Mouse (Mus musculus) hindbrain, embryonic 13.5 days (tissue): Measurements from ENCODE around the gene Myadml2. TPM values are rescaled to one million over a fixed set of nuclear protein-coding genes. Genes with fewer than 3 reads are reported as not detected.

Experiments
- ATAC-seq: fragments of 200-750 bp; cut with Nextera tagmentation; 2 replicates; pipeline ENCODE4 v1.8.0; 2017; ENCODE audit warnings: moderate TSS enrichment; ENCODE audit not compliant: low FRiP score
- H3K27ac ChIP-seq: fragments of 300-500 bp; sonication (generic); 2 replicates; pipeline ENCODE4 v1.5.1; 2015; ENCODE audit warnings: inconsistent platforms, mild to moderate bottlenecking, moderate library complexity
- H3K27me3 ChIP-seq: fragments of 300-500 bp; sonication (generic); 2 replicates; pipeline ENCODE4 v1.6.1; 2015; ENCODE audit warnings: mild to moderate bottlenecking, inconsistent platforms
- H3K36me3 ChIP-seq: fragments of 300-500 bp; sonication (generic); 2 replicates; pipeline ENCODE4 v1.6.1; 2015; ENCODE audit warnings: mild to moderate bottlenecking, inconsistent platforms
- H3K4me1 ChIP-seq: fragments of 300-500 bp; sonication (generic); replicated peaks from 2 replicates; pipeline ENCODE4 v1.6.1; 2015; ENCODE audit warnings: inconsistent platforms
- H3K4me2 ChIP-seq: fragments of 300-500 bp; sonication (generic); 2 replicates; pipeline ENCODE4 v1.6.1; 2015; ENCODE audit warnings: inconsistent platforms, mild to moderate bottlenecking, moderate library complexity
- H3K4me3 ChIP-seq: fragments of 300-500 bp; sonication (generic); 2 replicates; pipeline ENCODE4 v1.5.1; 2015; ENCODE audit warnings: mild to moderate bottlenecking, inconsistent platforms
- H3K9ac ChIP-seq: fragments of 300-500 bp; sonication (generic); 2 replicates; pipeline ENCODE4 v1.6.1; 2015; ENCODE audit warnings: mild to moderate bottlenecking, inconsistent platforms
- H3K9me3 ChIP-seq: fragments of 300-500 bp; sonication (generic); 2 replicates; pipeline ENCODE4 v1.6.1; 2016; ENCODE audit warnings: inconsistent platforms
- WGBS: fragments of 180-500 bp; shearing (Covaris S2); methylation state at CpG from one replicate; pipeline ENCODE4 v1.1.7; 2015; 5-methylcytosine and 5-hydroxymethylcytosine counted together
- polyA plus RNA-seq: library from polyadenylated mRNA; unstranded; fragments of >200 nt; fragmentation: Nextera tagmentation; extraction: Ambion mirVana; gene quantifications from 2 replicates; pipeline ENCODE4 v1.2.1, GENCODE M21; 2015

Gene Myadml2
- polyA plus RNA-seq, 1 experiment from 2014 or later = 0.77 TPM

- H3K4me2 ChIP-seq = no peak overlapping the region
- H3K36me3 ChIP-seq = peaks cover 47% of the 10 kb centered on the region
- H3K27me3 ChIP-seq = no peaks in the 10 kb centered on the region
- peaks cover 47% of the 10 kb centered on the region for H3K4me1 ChIP-seq
- no peaks in the 10 kb centered on the region for H3K9me3 ChIP-seq
- no peak for ATAC-seq
- WGBS = 91% methylated on average over 11 of the region's 11 CpGs
- H3K27ac ChIP-seq = no peak overlapping the region
- H3K4me3 ChIP-seq = no peak overlapping the region
- H3K9ac ChIP-seq = no peak overlapping the region; the same call in 1 of the 2 replicates
These were observed 21.0 kb downstream of the Myadml2 start for GRCm38 (mm10) chr11:120626785-120627467.

GRCm38 (mm10) chr11:120625152-120625775, 22.7 kb downstream of the Myadml2 start, which contains the start of gene Sirt7:
Gene Sirt7 (minus strand): TSS chr11:120625240.
- peaks cover 31% of the 10 kb centered on the region for H3K4me1 ChIP-seq
- peaks cover 62% of the 10 kb centered on the region for H3K36me3 ChIP-seq
- no peaks in the 10 kb centered on the region for H3K9me3 ChIP-seq
- H3K27ac ChIP-seq = peak within 1 kb of the TSS; percentile 90
- H3K9ac ChIP-seq = peak within 1 kb of the TSS; percentile 92
- WGBS = 25% methylated on average over 5 of the region's 5 CpGs
- H3K4me2 ChIP-seq = peak within 1 kb of the TSS; percentile 98
- no peaks in the 10 kb centered on the region for H3K27me3 ChIP-seq
- H3K4me3 ChIP-seq = peak within 1 kb of the TSS; percentile 98
- peak; percentile 60 for ATAC-seq

- Histone ChIP-seq H3K4me2 (peak overlapping the region; percentile 98), H3K27ac (peak overlapping the region; percentile 90), H3K9ac (peak overlapping the region; percentile 92), H3K36me3 (peaks cover 66% of the 10 kb centered on the region), H3K4me3 (peak overlapping the region; percentile 98), H3K9me3 (no peaks in the 10 kb centered on the region), H3K27me3 (no peaks in the 10 kb centered on the region), H3K4me1 (peaks cover 26% of the 10 kb centered on the region)
- ATAC-seq = peak; percentile 83
- 1% methylated on average over 53 of the region's 53 CpGs for WGBS
These were observed 23.3 kb downstream of the Myadml2 start for GRCm38 (mm10) chr11:120624680-120625111.

- Histone ChIP-seq H3K36me3 (peaks cover 64% of the 10 kb centered on the region), H3K27ac (peak overlapping the region; percentile 90), H3K4me3 (peak overlapping the region; percentile 98), H3K4me1 (peaks cover 23% of the 10 kb centered on the region), H3K9me3 (no peaks in the 10 kb centered on the region), H3K27me3 (no peaks in the 10 kb centered on the region), H3K9ac (peak overlapping the region; percentile 92), H3K4me2 (peak overlapping the region; percentile 98)
- peak; percentile 67 for ATAC-seq
- 13% methylated on average over 29 of the region's 30 CpGs for WGBS
These were observed 23.8 kb downstream of the Myadml2 start for GRCm38 (mm10) chr11:120623961-120624679.

GRCm38 (mm10) chr11:120622805-120623204, 25.2 kb downstream of the Myadml2 start:
- H3K9me3 ChIP-seq = no peaks in the 10 kb centered on the region
- H3K27ac ChIP-seq = no peak overlapping the region
- no peak for ATAC-seq
- H3K9ac ChIP-seq = no peak overlapping the region
- no peak overlapping the region; the same call in 1 of the 2 replicates for H3K4me3 ChIP-seq
- peaks cover 26% of the 10 kb centered on the region for H3K4me1 ChIP-seq
- H3K4me2 ChIP-seq = no peak overlapping the region
- H3K27me3 ChIP-seq = no peaks in the 10 kb centered on the region
- peaks cover 69% of the 10 kb centered on the region for H3K36me3 ChIP-seq
- 88% methylated on average over 6 of the region's 6 CpGs for WGBS

GRCm38 (mm10) chr11:120620195-120620594, 27.8 kb downstream of the Myadml2 start:
- peaks cover 55% of the 10 kb centered on the region for H3K36me3 ChIP-seq
- no peak for ATAC-seq
- H3K4me1 ChIP-seq = peaks cover 40% of the 10 kb centered on the region
- no peaks in the 10 kb centered on the region for H3K9me3 ChIP-seq
- no peak overlapping the region for H3K27ac ChIP-seq
- H3K9ac ChIP-seq = 0 out of 2 replicates have a peak overlapping the region, but pooled peaks have one; percentile 13
- no peaks in the 10 kb centered on the region for H3K27me3 ChIP-seq
- WGBS = 92% methylated on average over 14 of the region's 14 CpGs
- H3K4me2 ChIP-seq = no peak overlapping the region
- H3K4me3 ChIP-seq = no peak overlapping the region

- 93% methylated on average over 25 of the region's 25 CpGs for WGBS
- Histone ChIP-seq H3K4me3 (no peak overlapping the region), H3K36me3 (peaks cover 64% of the 10 kb centered on the region), H3K4me2 (no peak overlapping the region), H3K27ac (peak overlapping the region; percentile 52), H3K9me3 (no peaks in the 10 kb centered on the region), H3K9ac (no peak overlapping the region), H3K27me3 (no peaks in the 10 kb centered on the region), H3K4me1 (peaks cover 34% of the 10 kb centered on the region)
- no peak for ATAC-seq
These were observed 29.1 kb downstream of the Myadml2 start for GRCm38 (mm10) chr11:120618619-120619535.

- Histone ChIP-seq H3K4me1 (peaks cover 30% of the 10 kb centered on the region), H3K4me3 (peak within 1 kb of the TSS; percentile 84), H3K4me2 (peak within 1 kb of the TSS; percentile 88), H3K9ac (peak within 1 kb of the TSS; percentile 91), H3K27ac (peak within 1 kb of the TSS; percentile 91), H3K9me3 (no peaks in the 10 kb centered on the region), H3K36me3 (peaks cover 68% of the 10 kb centered on the region), H3K27me3 (no peaks in the 10 kb centered on the region)
- WGBS = under 1% methylated on average over 56 of the region's 56 CpGs
- ATAC-seq = peak; percentile 95
These were observed 30.3 kb downstream of the Myadml2 start, which contains the start of gene Pcyt2 for GRCm38 (mm10) chr11:120617519-120618112. Gene Pcyt2 (minus strand): TSS chr11:120617936.

GRCm38 (mm10) chr11:120616617-120617294, 31.2 kb downstream of the Myadml2 start:
- peak overlapping the region; percentile 88 for H3K4me2 ChIP-seq
- peak overlapping the region; percentile 91 for H3K9ac ChIP-seq
- H3K27ac ChIP-seq = peak overlapping the region; percentile 91
- 45% methylated on average over 4 of the region's 4 CpGs for WGBS
- peaks cover 30% of the 10 kb centered on the region for H3K4me1 ChIP-seq
- H3K9me3 ChIP-seq = no peaks in the 10 kb centered on the region
- H3K4me3 ChIP-seq = peak overlapping the region; percentile 84
- H3K36me3 ChIP-seq = peaks cover 70% of the 10 kb centered on the region
- ATAC-seq = no peak
- no peaks in the 10 kb centered on the region for H3K27me3 ChIP-seq

- Histone ChIP-seq H3K4me2 (peak overlapping the region; percentile 17; the same call in 1 of the 2 replicates), H3K27me3 (no peaks in the 10 kb centered on the region), H3K4me3 (no peak overlapping the region; the same call in 1 of the 2 replicates), H3K9ac (peak overlapping the region; percentile 51; the same call in 1 of the 2 replicates), H3K36me3 (peaks cover 70% of the 10 kb centered on the region), H3K9me3 (no peaks in the 10 kb centered on the region), H3K27ac (no peak overlapping the region), H3K4me1 (peaks cover 30% of the 10 kb centered on the region)
- WGBS = 93% methylated on average over 11 of the region's 11 CpGs
- ATAC-seq = no peak
These were observed 32.3 kb downstream of the Myadml2 start for GRCm38 (mm10) chr11:120615606-120616203.
